Mouse (Mus musculus): ENCODE data around the gene Mmel1.

The Mmel1 gene

GRCm38 (mm10) chr4:154904185-154905071 is 35.0 kb downstream of the Mmel1 start:
- DNase-seq (ENCODE audit: low read depth, low spot score): peak; percentile 87

- peak; percentile 84 for DNase-seq (ENCODE audit: low read depth, low spot score)
Observed at GRCm38 (mm10) chr4:154907833-154908232, 38.4 kb downstream of the Mmel1 start.

- DNase-seq (ENCODE audit: low read depth, low spot score): no peak
Observed at GRCm38 (mm10) chr4:154908490-154908889, 39.1 kb downstream of the Mmel1 start.

GRCm38 (mm10) chr4:154910606-154911522 is 41.5 kb downstream of the Mmel1 start:
- DNase-seq (ENCODE audit: low read depth, low spot score): no peak

GRCm38 (mm10) chr4:154911644-154912043 is 42.3 kb downstream of the Mmel1 start:
- peak; percentile 65 for DNase-seq (ENCODE audit: low read depth, low spot score)

- no peak for DNase-seq (ENCODE audit: low read depth, low spot score)
Observed at GRCm38 (mm10) chr4:154913845-154914244, 44.5 kb downstream of the Mmel1 start.

GRCm38 (mm10) chr4:154914252-154914651 is 44.9 kb downstream of the Mmel1 start:
- DNase-seq (ENCODE audit: low read depth, low spot score): no peak

GRCm38 (mm10) chr4:154914707-154915106 is 45.3 kb downstream of the Mmel1 start:
- no peak for DNase-seq (ENCODE audit: low read depth, low spot score)

- DNase-seq (ENCODE audit: low read depth, low spot score): no peak
Observed at GRCm38 (mm10) chr4:154915286-154915685, 45.9 kb downstream of the Mmel1 start.

- no peak for DNase-seq (ENCODE audit: low read depth, low spot score)
Observed at GRCm38 (mm10) chr4:154916662-154917061, 47.3 kb downstream of the Mmel1 start.

GRCm38 (mm10) chr4:154922291-154922690 is 52.9 kb downstream of the Mmel1 start:
- no peak for DNase-seq (ENCODE audit: low read depth, low spot score)

GRCm38 (mm10) chr4:154922931-154923330 is 53.5 kb downstream of the Mmel1 start:
- DNase-seq (ENCODE audit: low read depth, low spot score): no peak

GRCm38 (mm10) chr4:154925413-154925812 is 56.0 kb downstream of the Mmel1 start:
- no peak for DNase-seq (ENCODE audit: low read depth, low spot score)

- DNase-seq (ENCODE audit: low read depth, low spot score): no peak
Observed at GRCm38 (mm10) chr4:154926969-154927898, 57.8 kb downstream of the Mmel1 start.

GRCm38 (mm10) chr4:154927899-154928337 is 58.5 kb downstream of the Mmel1 start:
- no peak for DNase-seq (ENCODE audit: low read depth, low spot score)

GRCm38 (mm10) chr4:154928395-154929087 is 59.2 kb downstream of the Mmel1 start, which contains the start of gene Tnfrsf14:
TSS of gene Tnfrsf14 (minus strand) at chr4:154928563.
- DNase-seq (ENCODE audit: low read depth, low spot score): peak; percentile 75

GRCm38 (mm10) chr4:154929088-154929660 is 59.8 kb downstream of the Mmel1 start:
- peak; percentile 69 for DNase-seq (ENCODE audit: low read depth, low spot score)

- DNase-seq (ENCODE audit: low read depth, low spot score): no peak
Observed at GRCm38 (mm10) chr4:154933306-154933907, 64.0 kb downstream of the Mmel1 start.

- DNase-seq (ENCODE audit: low read depth, low spot score): no peak
Observed at GRCm38 (mm10) chr4:154934800-154935199, 65.4 kb downstream of the Mmel1 start.

GRCm38 (mm10) chr4:154935788-154936187 is 66.4 kb downstream of the Mmel1 start:
- DNase-seq (ENCODE audit: low read depth, low spot score): no peak
